Mouse (Mus musculus) heart, adult 2 months (tissue): Measurements from ENCODE around the gene Map3k10.

Experiments
- CTCF ChIP-seq: fragments of 200-600 bp; IDR thresholded peaks from 2 replicates; pipeline ENCODE4 v1.8.1; 2022; ENCODE audit warnings: antibody characterized with exemption, mild to moderate bottlenecking, moderate library complexity
- EP300 ChIP-seq: fragments of 200-500 bp; IDR thresholded peaks from 2 replicates; pipeline ENCODE4 v1.6.1; 2011; ENCODE audit warnings: low read depth, low read length, control low read depth; ENCODE audit not compliant: insufficient read depth
- POLR2A ChIP-seq: fragments of 200-500 bp; IDR thresholded peaks from 2 replicates; pipeline ENCODE4 v1.6.1; 2011; ENCODE audit warnings: mild to moderate bottlenecking, low read depth, low read length, control low read depth; ENCODE audit not compliant: insufficient read depth

DNA sequence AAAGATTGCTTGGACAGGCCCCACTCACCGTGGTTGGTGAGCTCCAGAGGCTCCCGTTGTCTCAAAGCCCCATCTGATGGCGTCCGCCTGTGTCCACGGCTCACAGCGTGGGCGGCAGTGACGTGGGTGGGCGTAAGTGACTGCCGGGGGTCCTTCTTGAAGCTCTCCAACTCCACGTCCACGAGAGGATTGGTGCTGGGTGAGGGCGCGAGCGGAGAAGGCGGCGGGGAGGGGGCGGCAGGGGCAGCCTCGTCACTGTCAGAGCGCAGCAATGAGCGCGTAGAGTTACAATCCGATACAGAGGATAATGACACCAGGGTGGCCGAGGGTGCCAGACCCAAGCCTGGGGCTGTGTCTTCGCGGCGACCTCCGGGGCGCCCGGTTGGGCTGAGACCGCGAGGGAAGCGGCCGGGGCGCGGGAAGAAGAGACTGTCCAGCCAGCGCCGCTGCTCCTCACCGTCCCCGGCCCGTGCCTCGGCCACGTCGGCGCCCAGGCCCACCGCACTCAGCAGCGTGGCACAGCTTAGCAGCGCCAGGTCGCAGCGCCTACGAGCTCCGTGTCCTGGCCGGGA lies 16.5 kb downstream of the Map3k10 start:
- TF ChIP-seq POLR2A (no peak), EP300 (no peak), CTCF (no peak)
